In the genomic region with DNA sequence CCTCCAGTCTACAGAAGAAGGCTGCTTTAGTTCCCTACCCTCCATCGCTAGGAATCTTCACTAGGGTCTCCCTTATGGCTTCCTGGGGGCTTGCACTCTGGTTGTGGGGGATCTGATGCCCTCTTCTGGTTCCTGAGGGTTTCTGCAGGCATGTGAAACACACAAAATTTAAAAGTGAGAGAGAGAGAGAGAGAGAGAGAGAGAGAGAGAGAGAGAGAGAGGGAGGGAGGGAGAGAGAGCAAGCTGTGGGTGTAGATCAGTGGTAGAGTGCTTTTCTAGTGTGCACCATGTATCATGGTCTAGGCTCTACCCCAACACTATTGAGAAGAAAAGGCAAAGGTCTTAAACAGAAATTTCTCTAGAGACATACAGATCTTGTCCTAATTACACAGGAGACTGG, we compare ENCODE assay signal across 30 mouse cellular contexts. TPM values are rescaled to one million over a fixed set of nuclear protein-coding genes. Genes with fewer than 3 reads are reported as not detected.
A peak's percentile ranks its signal among the peaks of the same experiment; 100 is the strongest.
DNase-seq lines count a peak whose midpoint lies in the region; ATAC-seq and TF ChIP-seq lines count a peak whose summit lies in the region.
"Had no signal": no experiment of that assay in that cellular context is flagged by ENCODE, and none has a peak within 500 bp of the region (broad histone marks: within the 10 kb centered on the region; RNA-seq: fewer than 3 reads in every experiment).

No protein-coding gene starts in this region.

- no peak for TF ChIP-seq EP300 in liver, postnatal 0 days (IDR thresholded peaks at IDR 0.05; ENCODE audit: low read depth)
- TF ChIP-seq EP300 in CH12.LX (IDR thresholded peaks at IDR 0.05; ENCODE audit: low read length) (no peak), ES-Bruce4 (IDR thresholded peaks at IDR 0.05; ENCODE audit: insufficient read depth, low read depth, low read length) (no peak)
- no peak for TF ChIP-seq EP300 in stomach, postnatal 0 days (optimal IDR thresholded peaks at IDR 0.05)

- TF ChIP-seq POLR2A in CH12.LX (IDR thresholded peaks at IDR 0.05; ENCODE audit: low read depth, low read length) (no peak), ES-Bruce4 (IDR thresholded peaks at IDR 0.05; ENCODE audit: insufficient read depth, low read length) (no peak)

- no peaks in the 10 kb centered on the region for H3K36me3 ChIP-seq in liver, postnatal 0 days (replicated peaks; ENCODE audit: insufficient read depth, low read length)
- no peaks in the 10 kb centered on the region for H3K36me3 ChIP-seq in liver, embryonic 11.5 days (ENCODE audit: control insufficient read depth, insufficient read depth, low read length)
- H3K36me3 ChIP-seq in CH12.LX (replicated peaks in 1 of 2; ENCODE audit: control insufficient read depth in 1 of 2, insufficient read depth in 1 of 2, low read length in 1 of 2) (no peaks in the 10 kb centered on the region), ES-Bruce4 (ENCODE audit: control insufficient read depth, insufficient read depth, low read length, poor library complexity, severe bottlenecking) (no peaks in the 10 kb centered on the region)
- H3K36me3 ChIP-seq in stomach, postnatal 0 days (ENCODE audit: control insufficient read depth, insufficient read depth, low read length) = no peaks in the 10 kb centered on the region
- H3K36me3 ChIP-seq: embryonic facial prominence, embryonic 15.5 days; forebrain, embryonic 15.5 days; heart, embryonic 13.5 days; hindbrain, embryonic 12.5 days had no signal

- no peak overlapping the region for H3K9ac ChIP-seq in liver, postnatal 0 days (replicated peaks)
- H3K9ac ChIP-seq in liver, embryonic 11.5 days (ENCODE audit: low read depth, low read length) = no peak overlapping the region
- H3K9ac ChIP-seq in CH12.LX (ENCODE audit: insufficient read depth, low read depth) (no peak overlapping the region), ES-Bruce4 (ENCODE audit: low read depth, poor library complexity, severe bottlenecking) (no peak overlapping the region)
- no peak overlapping the region for H3K9ac ChIP-seq in stomach, postnatal 0 days (ENCODE audit: low read length)
- H3K9ac ChIP-seq: embryonic facial prominence, embryonic 15.5 days; forebrain, embryonic 15.5 days; heart, embryonic 13.5 days; hindbrain, embryonic 12.5 days had no signal

- H3K9me3 ChIP-seq in liver, postnatal 0 days (ENCODE audit: low read length) = no peaks in the 10 kb centered on the region
- no peaks in the 10 kb centered on the region for H3K9me3 ChIP-seq in liver, embryonic 11.5 days (ENCODE audit: control insufficient read depth, low read length)
- H3K9me3 ChIP-seq in CH12.LX (replicated peaks; ENCODE audit: low read length) (no peaks in the 10 kb centered on the region), ES-Bruce4 (replicated peaks; ENCODE audit: control insufficient read depth, insufficient read depth, low read length, poor library complexity, severe bottlenecking) (no peaks in the 10 kb centered on the region)
- H3K9me3 ChIP-seq in stomach, postnatal 0 days (ENCODE audit: control insufficient read depth, low read length) = no peaks in the 10 kb centered on the region
- H3K9me3 ChIP-seq: embryonic facial prominence, embryonic 15.5 days; forebrain, embryonic 15.5 days; heart, embryonic 13.5 days; hindbrain, embryonic 12.5 days had no signal

- H3K4me3 ChIP-seq in liver, postnatal 0 days (ENCODE audit: low read depth, low read length) = no peak overlapping the region
- H3K4me3 ChIP-seq in liver, embryonic 11.5 days (ENCODE audit: low read depth, low read length) = no peak overlapping the region
- H3K4me3 ChIP-seq in CH12.LX (replicated peaks in 1 of 3; ENCODE audit: low read depth in 2 of 3, low read length in 2 of 3, poor library complexity in 1 of 3) = no peak overlapping the region
- no peak overlapping the region for H3K4me3 ChIP-seq in ES-Bruce4 (ENCODE audit: low read depth, low read length)
- H3K4me3 ChIP-seq in stomach, postnatal 0 days (ENCODE audit: low read depth, low read length) = no peak overlapping the region
- H3K4me3 ChIP-seq: embryonic facial prominence, embryonic 15.5 days; erythroblast, embryonic 14.5 days; forebrain, embryonic 15.5 days; heart, embryonic 13.5 days; hindbrain, embryonic 12.5 days had no signal

- dilution Hi-C loops in CH12.LX (cut with MboI; ENCODE audit: extremely low pct_ligation_motif_present, extremely low pct_unique_long_range_greater_than_20kb, low sequenced_read_pairs) = no loop called here

- no peaks in the 10 kb centered on the region for H3K4me1 ChIP-seq in liver, postnatal 0 days (ENCODE audit: insufficient read depth)
- no peaks in the 10 kb centered on the region for H3K4me1 ChIP-seq in liver, embryonic 11.5 days (replicated peaks; ENCODE audit: control insufficient read depth, insufficient read depth, low read length)
- H3K4me1 ChIP-seq in CH12.LX (ENCODE audit: control insufficient read depth in 1 of 2, insufficient read depth in 2 of 2) (peaks cover 4 to 11% of the 10 kb centered on the region in 2 experiments), ES-Bruce4 (ENCODE audit: control insufficient read depth, insufficient read depth, low read length) (no peaks in the 10 kb centered on the region)
- no peaks in the 10 kb centered on the region for H3K4me1 ChIP-seq in stomach, postnatal 0 days (replicated peaks; ENCODE audit: control insufficient read depth, insufficient read depth)
- H3K4me1 ChIP-seq: embryonic facial prominence, embryonic 15.5 days; forebrain, embryonic 15.5 days; heart, embryonic 13.5 days; hindbrain, embryonic 12.5 days had no signal

- DNase-seq in liver, postnatal 0 days = no peak
- DNase-seq in liver, embryonic 11.5 days (ENCODE audit: low spot score) = no peak
- no peak for DNase-seq in CH12.LX (ENCODE audit: extremely low read depth)
- DNase-seq in stomach, postnatal 0 days (ENCODE audit: low spot score) = no peak
- DNase-seq in cerebellum, adult 11 months = no peak
- DNase-seq in adrenal gland, adult 8-10 months = no peak
- DNase-seq: adrenal gland, postnatal 25 days; B cell, adult 2 months; cerebellum, adult 8-10 months; cerebellum, postnatal 14 days; embryo, embryonic 11 days; gastrocnemius, postnatal 36 days; heart, adult 11 months; heart, postnatal 4 days had no signal

- 64% methylated on average over 1 of the region's 1 CpGs for WGBS in liver, postnatal 0 days (ENCODE audit: insufficient replicate concordance)
- 60% methylated on average over 1 of the region's 1 CpGs for WGBS in liver, embryonic 11.5 days
- 48% methylated on average over 1 of the region's 1 CpGs for WGBS in stomach, postnatal 0 days

- TF ChIP-seq RAD21 in CH12.LX (IDR thresholded peaks at IDR 0.05; ENCODE audit: low read depth, low read length) = peak; percentile 14

- TF ChIP-seq CTCF in liver, postnatal 0 days (IDR thresholded peaks at IDR 0.05; ENCODE audit: low read depth) = 0 out of 2 replicates have a peak, but pooled peaks have one; percentile 16
- TF ChIP-seq CTCF in CH12.LX (conservative IDR thresholded peaks at IDR 0.05 in 1 of 2, IDR thresholded peaks at IDR 0.05 in 1 of 2; ENCODE audit: low read depth in 2 of 2, low read length in 2 of 2) (peak in 1 of 2 experiments; percentile 43; a peak in 2 of 4 replicates), ES-Bruce4 (IDR thresholded peaks at IDR 0.05; ENCODE audit: low read depth, low read length) (peak; percentile 37)
- TF ChIP-seq CTCF in stomach, postnatal 0 days (IDR thresholded peaks at IDR 0.05; ENCODE audit: low read depth) = peak; percentile 25; the same call in 1 of the 2 replicates

- no peaks in the 10 kb centered on the region for H3K27me3 ChIP-seq in liver, postnatal 0 days (ENCODE audit: insufficient read depth, low read length)
- no peaks in the 10 kb centered on the region for H3K27me3 ChIP-seq in liver, embryonic 11.5 days (replicated peaks; ENCODE audit: control insufficient read depth, insufficient read depth, low read length)
- H3K27me3 ChIP-seq in CH12.LX (replicated peaks) (no peaks in the 10 kb centered on the region), ES-Bruce4 (ENCODE audit: control insufficient read depth, insufficient read depth, low read length, poor library complexity, severe bottlenecking) (no peaks in the 10 kb centered on the region)
- no peaks in the 10 kb centered on the region for H3K27me3 ChIP-seq in stomach, postnatal 0 days (ENCODE audit: control insufficient read depth, insufficient read depth, low read length)
- H3K27me3 ChIP-seq: embryonic facial prominence, embryonic 15.5 days; forebrain, embryonic 15.5 days; heart, embryonic 13.5 days; hindbrain, embryonic 12.5 days had no signal

- no peak overlapping the region for H3K27ac ChIP-seq in liver, postnatal 0 days (ENCODE audit: low read depth)
- no peak overlapping the region for H3K27ac ChIP-seq in liver, embryonic 11.5 days (ENCODE audit: low read depth, low read length)
- H3K27ac ChIP-seq in CH12.LX (ENCODE audit: insufficient read depth, low read depth) = no peak overlapping the region
- H3K27ac ChIP-seq in ES-Bruce4 (ENCODE audit: insufficient read depth, low read length) = no peak overlapping the region
- H3K27ac ChIP-seq in stomach, postnatal 0 days (replicated peaks) = no peak overlapping the region
- H3K27ac ChIP-seq: embryonic facial prominence, embryonic 15.5 days; forebrain, embryonic 15.5 days; heart, embryonic 13.5 days; hindbrain, embryonic 12.5 days had no signal

- no peaks in the 10 kb centered on the region for H3K79me2 ChIP-seq in CH12.LX (replicated peaks; ENCODE audit: control insufficient read depth, extremely low read depth, insufficient read depth, poor library complexity, severe bottlenecking)

- no peak overlapping the region for H3K4me2 ChIP-seq in liver, postnatal 0 days (ENCODE audit: low read depth, low read length)
- no peak overlapping the region for H3K4me2 ChIP-seq in liver, embryonic 11.5 days
- no peak overlapping the region for H3K4me2 ChIP-seq in CH12.LX (ENCODE audit: insufficient read depth, low read depth, poor library complexity, severe bottlenecking)
- no peak overlapping the region for H3K4me2 ChIP-seq in stomach, postnatal 0 days (replicated peaks; ENCODE audit: low read depth)
- H3K4me2 ChIP-seq: embryonic facial prominence, embryonic 15.5 days; forebrain, embryonic 15.5 days; heart, embryonic 13.5 days; hindbrain, embryonic 12.5 days had no signal

- in situ Hi-C loops in CH12.LX (cut with MboI; ENCODE audit: low pct_ligation_motif_present, low pct_unique_long_range_greater_than_20kb, low sequenced_read_pairs) = no loop called here

- ATAC-seq in liver, postnatal 0 days = no peak
- no peak for ATAC-seq in liver, embryonic 11.5 days (replicated peaks; ENCODE audit: low FRiP score)
- no peak for ATAC-seq in stomach, postnatal 0 days (ENCODE audit: low FRiP score, low TSS enrichment)
- ATAC-seq: activated CD4-positive, CD25-positive, alpha-beta regulatory T cell, adult 4 months; CD4-positive, CD25-positive, alpha-beta regulatory T cell, adult 4 months; forebrain, embryonic 15.5 days; hindbrain, embryonic 16.5 days; inflammation-experienced regulatory T-cells, adult 6 months had no signal

RNA-seq across cellular contexts. Expression of a gene that starts 7.5 kb away (rescaled TPM):
- 22.9 and 27.0 TPM in 2 replicates for polyA plus RNA-seq in liver, postnatal 0 days (2015; fragmentation: Nextera tagmentation; extraction: Ambion mirVana)
- 2.0 and 2.7 TPM in 2 replicates for polyA plus RNA-seq in liver, embryonic 11.5 days (2014; fragmentation: Nextera tagmentation; extraction: Ambion mirVana)
- total RNA-seq in CH12.LX (2012; rRNA removed) (not detected in 2 replicates), CH12.LX (2014; rRNA removed) (not detected in 2 replicates)
- polyA plus RNA-seq in CH12.LX (2012; ENCODE audit: insufficient read length, low read depth) (not detected in 2 replicates), ES-Bruce4 (2011; ENCODE audit: insufficient read depth, insufficient read length, low read depth, missing spikeins) (not detected in 2 replicates)
- 0.17 TPM in 1 of 2 replicates, not detected in the other for polyA plus RNA-seq in stomach, postnatal 0 days (2015; fragmentation: Nextera tagmentation; extraction: Ambion mirVana)
- total RNA-seq in adrenal gland, adult 8-10 months (2022) = 1 to 10 TPM in 2 of 4 experiments, not detected in 2; 1.4 TPM
- total RNA-seq: adrenal gland, postnatal 25 days; common myeloid progenitor, adult 5-6 weeks; gastrocnemius, adult 8-10 months; gastrocnemius, postnatal 36 days; heart, postnatal 4 days had no signal
- polyA plus RNA-seq: activated CD4-positive, CD25-positive, alpha-beta regulatory T cell, adult 4 months; CD4-positive, CD25-positive, alpha-beta regulatory T cell, adult 4 months; embryonic facial prominence, embryonic 11.5 days; embryonic facial prominence, embryonic 15.5 days; erythroblast, embryonic 14.5 days; forebrain, embryonic 11.5 days; forebrain, embryonic 15.5 days; heart, embryonic 13.5 days; heart, postnatal 0 days; hindbrain, embryonic 12.5 days; hindbrain, embryonic 16.5 days; inflammation-experienced regulatory T-cells, adult 6 months had no signal

RNA-seq across cellular contexts. Expression of a gene that starts 13.8 kb away (rescaled TPM):
- polyA plus RNA-seq in liver, postnatal 0 days (2015; fragmentation: Nextera tagmentation; extraction: Ambion mirVana) = 22.1 and 24.0 TPM in 2 replicates
- polyA plus RNA-seq in liver, embryonic 11.5 days (2014; fragmentation: Nextera tagmentation; extraction: Ambion mirVana) = 44.1 and 46.0 TPM in 2 replicates
- 18.5 and 18.8 TPM in 2 replicates for total RNA-seq in CH12.LX (2012; rRNA removed)
- total RNA-seq in CH12.LX (2014; rRNA removed) = 9.1 and 9.9 TPM in 2 replicates
- 28.2 and 36.2 TPM in 2 replicates for polyA plus RNA-seq in CH12.LX (2012; ENCODE audit: insufficient read length, low read depth)
- polyA plus RNA-seq in ES-Bruce4 (2011; ENCODE audit: insufficient read depth, insufficient read length, low read depth, missing spikeins) = 41.4 and 42.1 TPM in 2 replicates
- polyA plus RNA-seq in stomach, postnatal 0 days (2015; fragmentation: Nextera tagmentation; extraction: Ambion mirVana) = 24.3 and 24.4 TPM in 2 replicates
- 10 to 100 TPM; 44.4 to 57.5 (median 48.6) TPM for total RNA-seq in adrenal gland, adult 8-10 months (2022)

RNA-seq across cellular contexts. Expression of a gene that starts 13.8 kb away (rescaled TPM):
- polyA plus RNA-seq in liver, postnatal 0 days (2015; fragmentation: Nextera tagmentation; extraction: Ambion mirVana) = 59.4 and 59.8 TPM in 2 replicates
- 163 TPM in 2 replicates for polyA plus RNA-seq in liver, embryonic 11.5 days (2014; fragmentation: Nextera tagmentation; extraction: Ambion mirVana)
- total RNA-seq in CH12.LX (2012; rRNA removed) = 134 and 151 TPM in 2 replicates
- total RNA-seq in CH12.LX (2014; rRNA removed) = 106 and 108 TPM in 2 replicates
- polyA plus RNA-seq in CH12.LX (2012; ENCODE audit: insufficient read length, low read depth) = 95.4 and 122 TPM in 2 replicates
- polyA plus RNA-seq in ES-Bruce4 (2011; ENCODE audit: insufficient read depth, insufficient read length, low read depth, missing spikeins) = 164 and 173 TPM in 2 replicates
- 69.4 and 72.8 TPM in 2 replicates for polyA plus RNA-seq in stomach, postnatal 0 days (2015; fragmentation: Nextera tagmentation; extraction: Ambion mirVana)
- total RNA-seq in adrenal gland, adult 8-10 months (2022) = 10 to 100 TPM; 79.1 to 93.1 (median 87.8) TPM

RNA-seq across cellular contexts. Expression of a gene that starts 19.2 kb away (rescaled TPM):
- 1.4 and 3.7 TPM in 2 replicates for polyA plus RNA-seq in liver, postnatal 0 days (2015; fragmentation: Nextera tagmentation; extraction: Ambion mirVana)
- 6.6 and 7.0 TPM in 2 replicates for polyA plus RNA-seq in liver, embryonic 11.5 days (2014; fragmentation: Nextera tagmentation; extraction: Ambion mirVana)
- total RNA-seq in CH12.LX (2012; rRNA removed) = 1.8 and 4.5 TPM in 2 replicates
- 0.18 and 0.23 TPM in 2 replicates for total RNA-seq in CH12.LX (2014; rRNA removed)
- polyA plus RNA-seq in CH12.LX (2012; ENCODE audit: insufficient read length, low read depth) = 0.66 and 0.82 TPM in 2 replicates
- 1.1 TPM in 1 of 2 replicates, not detected in the other for polyA plus RNA-seq in ES-Bruce4 (2011; ENCODE audit: insufficient read depth, insufficient read length, low read depth, missing spikeins)
- 0.44 and 0.47 TPM in 2 replicates for polyA plus RNA-seq in stomach, postnatal 0 days (2015; fragmentation: Nextera tagmentation; extraction: Ambion mirVana)
- total RNA-seq in adrenal gland, adult 8-10 months (2022) = not detected
- total RNA-seq: adrenal gland, adult 18-20 months; adrenal gland, postnatal 25 days; common myeloid progenitor, adult 5-6 weeks; gastrocnemius, adult 8-10 months; gastrocnemius, postnatal 36 days; heart, postnatal 4 days had no signal
- polyA plus RNA-seq: activated CD4-positive, CD25-positive, alpha-beta regulatory T cell, adult 4 months; CD4-positive, CD25-positive, alpha-beta regulatory T cell, adult 4 months; embryonic facial prominence, embryonic 11.5 days; forebrain, embryonic 15.5 days; heart, postnatal 0 days; hindbrain, embryonic 12.5 days; hindbrain, embryonic 16.5 days; inflammation-experienced regulatory T-cells, adult 6 months had no signal

RNA-seq across cellular contexts. Expression of a gene that starts 26.6 kb away (rescaled TPM):
- polyA plus RNA-seq in liver, postnatal 0 days (2015; fragmentation: Nextera tagmentation; extraction: Ambion mirVana) = 16.5 and 17.0 TPM in 2 replicates
- 51.4 and 52.2 TPM in 2 replicates for polyA plus RNA-seq in liver, embryonic 11.5 days (2014; fragmentation: Nextera tagmentation; extraction: Ambion mirVana)
- total RNA-seq in CH12.LX (2012; rRNA removed) = 64.6 and 79.1 TPM in 2 replicates
- 22.6 and 34.6 TPM in 2 replicates for total RNA-seq in CH12.LX (2014; rRNA removed)
- polyA plus RNA-seq in CH12.LX (2012; ENCODE audit: insufficient read length, low read depth) = 65.3 and 69.3 TPM in 2 replicates
- 51.5 and 66.1 TPM in 2 replicates for polyA plus RNA-seq in ES-Bruce4 (2011; ENCODE audit: insufficient read depth, insufficient read length, low read depth, missing spikeins)
- polyA plus RNA-seq in stomach, postnatal 0 days (2015; fragmentation: Nextera tagmentation; extraction: Ambion mirVana) = 27.6 and 31.9 TPM in 2 replicates
- 100 to 1,000 TPM in 2 of 4 experiments, 10 to 100 TPM in 2; 90.8 to 127 (median 101) TPM for total RNA-seq in adrenal gland, adult 8-10 months (2022)
